Mouse (Mus musculus) embryonic fibroblast, embryonic 13.5 days (primary cell): ENCODE data around the gene Pjvk.

Source experiments
- CTCF ChIP-seq: IDR thresholded peaks from 2 replicates; pipeline ENCODE4 v1.5.1; 2011; ENCODE audit warnings: mild to moderate bottlenecking, control low read depth, low read length, moderate library complexity, borderline replicate concordance; ENCODE audit not compliant: insufficient read depth
- POLR2A ChIP-seq: IDR thresholded peaks from 2 replicates; pipeline ENCODE4 v1.6.1; 2011; ENCODE audit warnings: low read depth, mild to moderate bottlenecking, control low read depth, low read length, moderate library complexity

- TF ChIP-seq CTCF (no peak), POLR2A (peak; percentile 68)
Measured at GRCm38 (mm10) chr2:76674725-76675427, 26.6 kb downstream of the Pjvk start, which contains the start of gene Plekha3.
